Mouse (Mus musculus): ENCODE measurements at regions not wholly inside any gene's neighbourhood (a gene's known extent, or its start where the extent isn't known, plus 50 kb on each side); places are given as distances from the start of the nearest gene placed in this dataset.

DNA sequence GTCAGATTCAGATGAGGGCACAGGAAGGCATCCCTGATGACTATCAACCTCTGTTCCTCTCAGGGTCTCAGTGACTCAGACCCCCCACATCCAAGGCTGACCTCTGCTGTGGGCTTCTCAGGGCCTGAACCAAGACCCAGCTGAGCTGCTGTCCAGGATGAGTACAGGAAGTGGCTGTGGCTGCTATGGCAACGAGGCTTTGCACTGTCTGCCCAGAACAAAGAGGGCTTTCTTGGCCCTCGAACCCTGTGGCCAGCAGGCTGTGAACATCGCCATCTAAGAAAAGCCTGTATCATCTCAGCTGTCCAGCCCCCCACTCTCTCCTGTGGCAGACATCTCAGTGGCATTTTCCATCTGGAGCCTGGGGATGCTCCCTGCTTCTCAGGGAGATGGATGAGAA is 159.5 kb downstream of the 3100002H09Rik start:
- ATAC-seq (ENCODE audit: insufficient number of reproducible peaks, low FRiP score, low TSS enrichment), result no peak

GRCm38 (mm10) chr4:124446615-124447014 is 164.0 kb downstream of the 3100002H09Rik start:
- no peak for ATAC-seq (ENCODE audit: insufficient number of reproducible peaks, low FRiP score, low TSS enrichment)

GRCm38 (mm10) chr4:124443613-124444108 is 166.9 kb downstream of the 3100002H09Rik start:
- ATAC-seq (ENCODE audit: insufficient number of reproducible peaks, low FRiP score, low TSS enrichment), result no peak

DNA sequence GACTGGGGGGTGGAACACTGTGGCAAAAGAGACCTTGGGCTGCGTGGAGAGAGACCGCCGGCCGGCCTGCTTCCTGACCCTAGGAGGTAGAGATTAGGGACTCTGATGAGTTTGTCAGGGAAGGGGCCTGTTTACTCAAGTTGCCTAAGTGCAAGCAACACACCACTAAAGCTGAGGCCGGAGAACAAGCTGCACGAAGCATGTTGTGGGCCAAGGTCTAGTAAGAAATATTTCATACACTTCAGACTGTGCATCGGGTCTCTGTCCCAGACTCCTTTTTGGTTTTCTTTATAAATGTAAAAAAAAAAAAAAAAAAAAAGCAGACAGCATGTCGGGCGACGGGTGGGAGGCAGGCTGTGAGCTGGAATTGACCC is 167.5 kb downstream of the 3100002H09Rik start:
- ATAC-seq (ENCODE audit: insufficient number of reproducible peaks, low FRiP score, low TSS enrichment), result no peak

- no peak for ATAC-seq (ENCODE audit: insufficient number of reproducible peaks, low FRiP score, low TSS enrichment)
Measured at GRCm38 (mm10) chr4:124442491-124443129, 168.0 kb downstream of the 3100002H09Rik start.

GRCm38 (mm10) chr4:124441737-124442487 is 168.7 kb downstream of the 3100002H09Rik start:
- ATAC-seq (ENCODE audit: insufficient number of reproducible peaks, low FRiP score, low TSS enrichment), result no peak

- no peak for ATAC-seq (ENCODE audit: insufficient number of reproducible peaks, low FRiP score, low TSS enrichment)
Measured at GRCm38 (mm10) chr4:124435040-124435434, 175.6 kb downstream of the 3100002H09Rik start.

- ATAC-seq (ENCODE audit: insufficient number of reproducible peaks, low FRiP score, low TSS enrichment), result no peak
Measured at GRCm38 (mm10) chr4:124434059-124435039, 176.3 kb downstream of the 3100002H09Rik start.

DNA sequence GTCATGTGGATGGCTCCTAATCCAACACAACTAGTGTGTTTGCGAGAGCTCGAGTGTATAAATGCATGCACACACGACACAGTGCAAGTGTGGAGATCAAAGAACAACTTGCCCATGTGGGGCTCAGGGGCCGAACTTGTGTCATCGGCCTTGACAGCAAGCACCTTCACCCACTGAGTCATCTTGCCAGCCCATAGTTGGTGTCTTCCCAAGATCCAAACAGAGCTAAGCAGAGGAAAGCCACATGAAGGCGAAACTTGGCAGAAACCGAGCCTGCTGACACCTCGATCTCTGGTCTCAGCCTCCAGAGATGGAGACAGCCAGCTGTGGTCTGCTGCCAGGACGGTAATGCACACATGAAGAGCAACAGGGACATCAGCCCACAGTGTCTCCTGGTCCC is 177.1 kb downstream of the 3100002H09Rik start:
- ATAC-seq (ENCODE audit: insufficient number of reproducible peaks, low FRiP score, low TSS enrichment), result no peak

DNA sequence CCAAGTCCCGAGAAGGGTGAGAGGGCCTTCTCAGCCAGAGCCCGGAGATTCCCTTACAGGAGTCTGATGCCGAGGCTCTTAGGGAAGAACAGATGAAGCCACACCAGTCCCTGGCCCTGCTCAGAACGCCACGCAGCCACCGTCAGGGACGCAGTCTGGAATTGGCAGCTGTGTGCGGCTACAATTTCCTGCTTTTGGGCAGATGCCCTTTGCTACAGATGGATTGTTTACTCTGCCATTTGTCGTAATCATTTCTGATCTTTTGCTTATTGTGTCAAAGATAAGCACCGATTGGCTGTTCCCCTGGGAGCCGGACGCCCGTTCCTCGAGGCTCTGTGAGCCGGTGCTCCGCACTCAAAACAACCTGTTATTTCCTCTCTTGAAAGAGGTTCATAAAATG is 179.4 kb downstream of the 3100002H09Rik start:
- ATAC-seq (ENCODE audit: insufficient number of reproducible peaks, low FRiP score, low TSS enrichment), result no peak

DNA sequence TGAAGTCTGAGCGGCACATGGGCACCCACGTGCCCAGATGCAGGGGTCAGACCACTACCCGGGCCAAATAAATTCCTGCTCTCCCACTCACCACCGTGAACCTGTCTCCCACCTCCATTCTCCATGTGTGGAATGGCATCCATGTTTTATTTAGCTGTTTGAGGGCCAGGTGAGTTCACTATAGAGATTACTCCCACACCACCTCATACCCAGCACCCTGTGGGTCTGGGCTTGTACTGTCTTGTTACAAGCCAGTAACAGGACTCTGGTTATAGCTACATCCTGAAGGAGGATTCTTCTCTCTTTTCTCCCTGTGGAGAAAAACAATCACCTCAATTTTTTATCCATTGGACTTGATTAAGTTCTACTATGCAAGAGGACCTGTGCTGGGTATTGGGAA is 181.8 kb downstream of the 3100002H09Rik start:
- ATAC-seq (ENCODE audit: insufficient number of reproducible peaks, low FRiP score, low TSS enrichment), result no peak

DNA sequence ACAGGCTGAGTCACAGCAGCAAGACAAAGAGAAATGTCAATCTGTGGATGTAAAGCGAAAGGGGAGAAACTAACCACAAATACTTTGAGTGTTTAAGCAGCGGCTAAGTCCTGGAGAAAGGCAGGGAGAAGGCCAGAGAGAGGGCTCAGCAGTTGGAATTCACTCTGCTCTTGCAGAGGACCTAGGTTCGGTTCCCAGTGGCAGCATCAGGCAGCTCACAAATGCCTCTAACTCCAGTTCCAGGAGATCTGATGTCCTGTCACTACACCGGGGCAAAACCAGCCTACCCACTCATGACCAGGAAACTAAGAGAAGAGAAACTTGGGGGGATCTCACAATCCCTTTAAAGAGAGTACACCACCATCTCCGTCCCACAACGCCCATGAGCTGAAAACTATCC is 188.2 kb downstream of the 3100002H09Rik start:
- no peak for ATAC-seq (ENCODE audit: insufficient number of reproducible peaks, low FRiP score, low TSS enrichment)

DNA sequence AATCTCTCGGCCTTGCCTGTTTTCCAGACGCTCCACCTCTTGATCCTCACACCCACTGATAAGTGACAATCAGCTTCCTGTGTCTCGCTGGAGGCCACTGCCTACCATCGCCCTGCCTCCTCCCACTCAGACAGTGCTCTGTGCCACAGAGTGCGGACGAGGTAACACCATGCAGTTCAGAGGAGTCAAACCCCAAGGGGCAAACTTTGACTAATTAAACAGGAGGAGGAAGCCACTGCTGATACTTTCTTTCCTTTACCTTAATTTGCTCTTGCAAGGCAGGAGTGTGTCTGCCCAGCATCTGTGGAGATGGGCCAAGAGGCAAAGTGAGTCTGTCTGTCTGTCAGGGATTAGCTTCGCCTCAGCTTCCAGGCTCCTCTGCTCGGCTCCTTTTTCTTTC is 192.2 kb downstream of the 3100002H09Rik start:
- ATAC-seq (ENCODE audit: insufficient number of reproducible peaks, low FRiP score, low TSS enrichment), result no peak

- no peak for ATAC-seq (ENCODE audit: insufficient number of reproducible peaks, low FRiP score, low TSS enrichment)
Measured at GRCm38 (mm10) chr4:124417176-124417575, 193.4 kb downstream of the 3100002H09Rik start.

DNA sequence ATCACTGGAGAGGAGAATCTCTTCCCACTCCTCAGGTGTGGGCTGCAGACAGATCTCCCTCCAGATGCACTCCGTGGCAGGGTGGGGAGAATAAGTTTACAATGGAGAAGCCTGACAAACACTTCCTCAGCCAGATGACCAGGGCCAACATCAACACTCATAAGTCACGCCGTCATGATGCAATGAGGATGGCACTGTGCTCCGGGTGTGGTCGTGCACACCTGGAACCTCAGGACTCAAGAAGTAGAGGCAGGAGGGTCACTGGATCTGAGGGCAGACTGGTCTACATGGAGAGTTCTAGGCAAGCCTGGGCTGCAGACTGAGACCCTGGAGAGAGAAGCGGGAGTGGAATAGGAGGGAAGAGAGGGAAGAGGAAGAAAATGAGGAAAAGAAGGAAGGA is 194.3 kb downstream of the 3100002H09Rik start:
- no peak for ATAC-seq (ENCODE audit: insufficient number of reproducible peaks, low FRiP score, low TSS enrichment)

DNA sequence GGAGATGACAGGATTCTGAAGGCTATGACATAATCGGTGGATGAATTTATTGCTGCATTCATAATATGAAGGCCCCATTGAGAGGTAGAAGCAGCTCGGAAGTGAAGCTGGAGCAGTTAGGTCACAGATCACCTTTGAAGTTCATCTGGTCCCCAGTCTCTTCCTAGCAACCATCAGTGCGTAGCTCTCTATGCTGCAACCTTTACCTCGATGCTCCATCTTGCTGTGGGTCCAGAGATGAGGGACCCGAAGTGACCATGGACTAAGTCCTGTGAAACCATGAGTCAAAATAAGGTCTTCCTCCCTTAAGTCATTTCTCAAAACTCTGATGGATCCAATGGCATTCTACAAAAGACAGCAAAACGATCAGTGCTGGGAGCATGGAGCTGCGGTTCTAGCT is 196.2 kb downstream of the 3100002H09Rik start:
- no peak for ATAC-seq (ENCODE audit: insufficient number of reproducible peaks, low FRiP score, low TSS enrichment)

DNA sequence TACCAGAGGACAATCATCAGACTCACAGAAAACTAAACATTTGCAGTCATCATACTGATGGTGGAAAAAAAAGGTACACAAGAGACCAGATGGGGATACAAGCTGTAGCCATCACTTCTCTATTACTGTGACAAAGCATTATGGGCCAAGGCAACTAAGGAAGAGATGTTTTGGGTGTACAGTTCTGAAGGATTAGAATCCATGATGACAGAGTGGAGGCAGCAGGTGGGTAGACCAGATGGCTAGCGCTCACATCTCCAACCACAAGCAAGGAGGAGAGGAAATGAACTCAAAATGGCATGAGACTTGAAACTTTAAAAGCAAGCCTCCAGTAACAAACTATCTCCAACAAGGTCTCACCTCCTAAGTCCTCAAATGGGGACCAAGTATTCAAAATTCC is 201.3 kb downstream of the 3100002H09Rik start:
- ATAC-seq (ENCODE audit: insufficient number of reproducible peaks, low FRiP score, low TSS enrichment), result no peak

DNA sequence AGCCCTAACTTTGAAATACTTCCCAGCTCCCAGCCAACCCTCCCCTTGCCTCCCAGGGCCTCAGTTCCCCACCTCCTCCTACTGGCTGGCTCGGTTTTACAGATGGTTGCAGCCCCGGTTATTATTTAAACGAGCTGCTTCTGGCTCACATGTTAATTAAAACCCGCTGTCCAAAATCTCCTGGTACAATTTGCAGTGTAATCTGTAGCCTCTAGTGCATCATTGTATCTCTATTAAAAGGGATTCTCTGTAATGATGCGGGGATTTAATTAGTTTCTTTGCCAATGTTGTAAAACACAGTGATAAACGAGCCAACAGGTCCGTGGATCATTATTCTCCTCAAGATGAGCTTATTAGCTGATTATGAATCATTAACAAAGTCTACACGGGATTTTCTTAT is 208.5 kb downstream of the 3100002H09Rik start:
- no peak for ATAC-seq (ENCODE audit: insufficient number of reproducible peaks, low FRiP score, low TSS enrichment)

GRCm38 (mm10) chr4:124400741-124401140 is 209.9 kb downstream of the 3100002H09Rik start:
- no peak for ATAC-seq (ENCODE audit: insufficient number of reproducible peaks, low FRiP score, low TSS enrichment)

DNA sequence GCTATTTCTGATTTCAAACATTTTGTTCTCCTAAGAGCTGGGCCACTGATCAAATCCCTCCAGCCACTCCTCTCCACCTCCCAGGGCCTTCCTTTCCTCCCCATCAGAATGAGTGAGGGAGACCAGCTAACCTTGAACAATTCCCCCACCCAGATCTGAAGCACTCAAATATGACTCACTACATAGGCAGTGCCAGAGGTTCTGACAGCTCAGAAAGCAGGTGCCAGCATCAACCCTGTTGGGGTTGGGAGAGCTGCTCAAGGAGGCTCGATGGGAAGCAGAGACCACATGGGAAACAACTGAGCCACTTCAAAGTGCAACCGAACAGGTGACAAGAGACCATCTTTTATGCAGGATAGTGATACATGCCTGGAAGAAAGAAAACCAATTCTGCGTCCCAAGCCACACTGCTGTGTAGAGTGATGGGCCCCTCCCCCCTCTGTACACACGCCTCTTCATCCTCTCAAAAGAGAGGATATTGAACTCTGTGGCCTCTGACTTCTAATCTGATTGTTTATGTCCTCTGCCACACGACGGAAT is 210.4 kb downstream of the 3100002H09Rik start:
- ATAC-seq (ENCODE audit: insufficient number of reproducible peaks, low FRiP score, low TSS enrichment), result no peak

Data from cerebellum, adult (tissue).